Mouse (Mus musculus): Measurements from ENCODE around the gene Ankdd1b. TPM values are rescaled to one million over a fixed set of nuclear protein-coding genes. Genes with fewer than 3 reads are reported as not detected.

Gene Ankdd1b
- under 1 TPM in 2 of 4 experiments, not detected in 2; 0.47 to 0.66 TPM for total RNA-seq (2022)

DNA sequence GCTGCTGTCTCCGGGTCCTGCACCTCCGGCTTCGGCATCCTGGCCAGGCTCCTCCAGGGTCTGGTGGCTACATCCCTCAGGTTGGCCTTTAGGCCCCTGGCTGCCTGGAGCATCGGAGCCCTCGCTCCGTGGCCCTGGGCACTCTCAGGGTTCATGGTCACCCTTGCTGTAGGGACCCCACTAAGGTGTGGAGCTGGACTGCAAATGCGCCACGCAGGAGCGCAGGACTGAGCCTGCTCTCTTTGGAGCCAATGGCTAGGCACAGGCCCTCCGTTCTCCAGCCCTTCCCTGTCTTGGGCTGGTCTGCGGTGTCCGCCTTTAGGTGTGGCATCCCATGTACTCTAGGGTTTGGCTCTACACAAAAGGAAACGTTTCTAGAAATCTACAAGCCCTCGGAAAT, at the start of gene Ankdd1b:
TSS of gene Ankdd1b (minus strand) at position 242 of the 400 bp plus-strand sequence.
- DNase-seq (ENCODE audit: low spot score in 2 of 2): no peak

DNA sequence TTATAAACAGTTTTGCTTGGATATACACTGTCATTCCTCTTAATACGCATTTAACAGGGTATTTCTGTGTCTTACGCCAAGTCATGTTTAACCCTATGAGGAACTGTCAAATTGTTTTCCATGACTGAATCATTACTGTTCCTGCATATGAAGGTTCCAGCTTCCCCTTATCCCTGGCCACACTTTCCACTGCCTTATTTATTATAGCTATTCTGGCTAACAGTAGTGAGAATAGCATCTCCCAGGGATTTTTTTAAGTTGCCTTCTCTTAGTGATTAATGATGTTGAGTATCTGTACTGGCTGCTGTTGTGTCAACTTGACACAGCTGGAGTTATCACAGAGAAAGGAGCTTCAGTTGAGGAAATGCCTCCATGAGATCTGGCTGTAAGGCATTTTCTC, 46.3 kb upstream of the Ankdd1b start:
- no peak for DNase-seq (ENCODE audit: low spot score in 2 of 2)

DNA sequence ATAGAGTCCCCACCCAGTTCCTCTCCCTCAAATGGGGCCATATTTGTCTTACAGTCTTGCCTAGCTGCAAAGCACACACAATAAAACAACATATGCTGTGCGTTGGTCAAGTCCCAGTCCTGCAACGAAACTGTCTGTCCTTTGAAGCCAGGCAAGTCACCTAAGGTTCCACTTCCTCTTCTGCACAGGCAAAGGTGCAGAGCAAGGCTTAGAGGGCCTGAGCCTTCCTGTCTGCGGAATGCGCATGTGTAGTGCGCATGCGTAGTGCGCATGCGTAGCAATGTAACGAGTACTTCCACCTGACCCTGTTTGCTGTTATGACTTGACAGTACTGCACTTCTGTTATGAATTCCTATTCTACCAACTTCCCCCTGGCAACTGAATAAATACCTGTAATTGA, 45.3 kb upstream of the Ankdd1b start:
- DNase-seq (ENCODE audit: low spot score in 2 of 2): no peak

DNA sequence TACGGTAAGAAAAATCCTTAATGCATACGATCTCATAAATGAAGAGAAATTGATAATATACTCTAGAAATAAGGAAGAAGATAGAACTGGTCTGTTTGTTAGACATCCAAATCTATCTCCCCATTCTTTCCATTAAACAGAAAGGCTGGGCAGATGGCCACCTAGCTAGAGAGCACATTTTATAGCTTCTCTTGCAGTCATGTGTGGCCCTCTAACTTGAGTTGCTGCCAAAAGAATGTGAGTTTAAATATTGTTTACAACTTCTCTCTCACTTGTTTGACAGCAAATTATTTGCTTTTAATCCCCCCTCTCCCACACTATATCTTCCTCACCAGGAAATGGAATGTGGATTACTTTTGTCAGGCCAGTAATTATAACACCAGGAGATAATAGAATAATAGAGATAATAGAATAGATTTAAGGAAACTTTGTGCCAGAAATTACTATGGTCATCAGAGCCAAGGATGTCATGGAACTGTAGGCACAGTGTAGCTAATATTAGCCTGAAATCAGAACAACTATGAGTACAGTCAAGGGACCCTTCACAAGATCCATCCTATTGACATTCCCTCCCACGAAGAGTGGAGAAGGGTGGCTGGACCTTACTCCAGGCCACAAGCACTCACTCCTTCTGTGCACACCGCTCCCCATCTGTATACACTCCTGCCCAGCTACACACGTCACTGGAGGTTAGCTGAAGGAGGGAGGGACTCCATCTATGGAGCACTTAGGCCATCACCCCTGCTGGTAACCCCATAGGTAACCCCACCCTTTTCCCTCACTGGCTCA, 43.4 kb upstream of the Ankdd1b start:
- no peak for DNase-seq (ENCODE audit: low spot score in 2 of 2)

DNA sequence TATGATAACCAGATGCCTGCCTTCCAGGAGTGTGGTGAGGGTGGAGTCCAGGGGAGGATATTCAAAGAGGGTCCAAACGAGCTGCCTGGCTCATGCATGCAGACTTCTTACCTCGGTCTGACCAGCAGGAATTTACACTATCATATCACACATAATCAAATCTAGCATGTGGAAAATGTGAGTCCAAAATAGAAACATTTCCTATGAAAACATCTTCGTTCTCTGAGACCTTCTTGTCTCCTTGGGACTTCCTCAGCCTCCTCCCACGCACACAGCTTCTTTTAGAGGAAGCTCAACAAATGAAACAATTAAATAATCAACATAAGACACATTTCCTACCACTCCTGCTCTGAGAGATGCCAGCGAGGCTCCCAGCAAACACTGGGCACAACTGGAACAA, 40.9 kb upstream of the Ankdd1b start:
- DNase-seq (ENCODE audit: low spot score in 2 of 2): no peak

DNA sequence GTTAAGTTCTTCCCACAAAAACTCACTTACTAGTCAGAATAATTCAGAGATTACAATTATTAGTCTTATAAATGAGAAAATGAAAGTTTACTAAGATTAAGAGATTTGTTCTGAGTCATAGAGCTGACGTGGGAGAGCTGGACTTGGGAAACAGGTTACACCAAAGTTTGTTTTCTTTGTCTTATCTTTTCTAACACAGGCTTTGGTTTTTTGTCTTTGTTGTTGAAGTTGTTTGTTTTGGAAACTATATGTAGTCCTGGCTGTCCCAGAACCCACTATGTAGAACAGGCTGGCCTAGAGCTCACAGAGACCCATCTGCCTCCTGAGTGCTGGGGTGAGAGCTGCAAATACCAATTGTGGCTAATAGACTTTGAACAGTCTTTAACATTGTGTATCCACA, 40.3 kb upstream of the Ankdd1b start:
- DNase-seq (ENCODE audit: low spot score in 2 of 2): no peak

DNA sequence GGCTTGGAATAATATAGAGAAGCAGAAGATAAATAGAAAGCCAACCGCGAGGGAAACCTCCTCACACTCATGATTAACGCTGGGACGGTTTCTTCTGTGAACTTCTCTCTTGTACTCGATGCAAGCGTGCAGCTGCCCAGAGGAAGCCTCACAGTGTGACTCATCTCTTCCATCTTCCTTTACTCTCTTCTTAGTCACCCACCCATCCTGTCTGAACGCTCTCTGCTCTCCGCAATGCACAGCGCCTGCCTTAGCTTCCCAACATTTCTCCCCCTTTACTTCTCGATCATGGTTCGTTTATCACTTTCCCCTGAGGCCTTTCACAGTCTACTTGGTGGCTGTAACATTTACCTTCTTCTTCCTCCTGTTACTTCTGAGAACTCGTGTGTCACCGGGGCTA, 39.6 kb upstream of the Ankdd1b start:
- no peak for DNase-seq (ENCODE audit: low spot score in 2 of 2)

DNA sequence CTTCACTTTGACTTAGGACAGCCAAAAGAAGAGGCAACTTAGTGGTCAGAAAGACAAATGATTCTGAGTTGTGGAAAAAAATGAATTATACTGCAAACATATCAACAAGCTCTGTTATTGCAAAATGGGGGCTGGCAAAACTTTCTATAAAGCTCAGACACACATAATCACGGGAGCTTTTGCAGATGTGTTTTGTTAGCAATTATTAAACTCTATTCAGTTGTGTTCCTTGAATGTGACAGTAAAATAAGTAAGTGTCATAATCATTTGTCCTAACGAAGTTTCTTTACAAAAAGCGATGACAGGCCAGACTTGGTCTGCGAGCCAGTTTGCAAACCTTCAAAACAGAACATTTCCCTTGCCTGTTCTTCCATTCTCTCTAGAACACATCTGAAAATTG, 36.5 kb upstream of the Ankdd1b start:
- no peak for DNase-seq (ENCODE audit: low spot score in 2 of 2)

DNA sequence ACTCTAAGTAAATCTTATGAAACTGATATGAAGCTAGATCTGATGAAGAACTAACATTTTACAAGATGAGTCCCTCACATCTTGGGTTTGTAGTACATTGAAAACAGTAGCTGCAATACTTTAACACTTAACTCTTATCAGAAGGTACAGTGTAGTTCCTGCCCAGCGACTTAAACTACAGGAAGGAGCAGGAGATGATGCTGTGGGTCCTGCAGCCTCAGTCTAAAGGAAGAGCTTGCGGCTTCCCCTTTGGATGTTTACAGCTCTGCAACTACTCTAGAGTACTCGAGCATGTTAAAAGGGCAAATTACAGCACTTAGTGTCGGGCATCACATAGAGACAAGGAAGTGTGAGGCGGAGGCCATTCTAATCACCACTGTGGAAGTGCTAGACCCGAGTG, 35.3 kb upstream of the Ankdd1b start:
- DNase-seq (ENCODE audit: low spot score in 2 of 2): no peak

DNA sequence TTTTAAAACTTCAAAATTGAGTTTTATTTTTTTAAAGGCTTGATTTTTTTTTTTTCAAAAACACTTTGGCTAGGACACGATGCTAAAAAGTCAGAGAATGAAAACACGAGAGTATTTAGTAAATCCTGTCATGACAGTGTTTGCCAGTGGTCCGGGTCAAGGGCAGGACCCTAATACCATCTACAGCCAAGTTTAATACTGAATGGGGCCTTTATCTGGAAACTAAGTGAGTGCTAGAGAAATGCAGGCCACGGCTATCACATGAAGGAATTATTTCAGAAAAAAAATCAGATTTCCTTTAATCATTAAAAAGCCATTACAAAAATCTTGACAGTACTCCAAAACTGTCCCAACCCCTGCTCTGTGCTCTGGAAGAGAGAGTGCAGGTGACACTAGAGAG, 34.7 kb upstream of the Ankdd1b start:
- no peak for DNase-seq (ENCODE audit: low spot score in 2 of 2)

DNA sequence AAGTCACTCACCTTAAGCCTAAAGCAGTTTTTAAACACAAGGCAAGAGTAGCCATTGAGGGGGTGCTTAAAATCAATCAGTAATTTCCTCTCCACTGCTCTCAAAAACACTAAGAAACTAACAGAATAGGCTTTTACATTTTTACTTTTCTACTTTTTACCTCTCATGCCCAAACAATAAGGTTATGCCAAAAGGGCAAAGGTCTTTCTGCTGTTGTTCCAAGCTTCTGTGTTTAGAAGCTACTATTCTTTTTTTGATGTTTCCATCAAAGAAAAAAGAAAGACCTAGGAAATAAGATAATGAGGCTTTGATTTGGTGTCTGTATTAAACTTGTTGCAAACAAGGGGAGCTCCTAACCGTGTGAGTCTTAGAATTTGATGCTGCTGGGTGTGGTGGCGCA, 28.9 kb upstream of the Ankdd1b start:
- DNase-seq (ENCODE audit: low spot score in 2 of 2): no peak

DNA sequence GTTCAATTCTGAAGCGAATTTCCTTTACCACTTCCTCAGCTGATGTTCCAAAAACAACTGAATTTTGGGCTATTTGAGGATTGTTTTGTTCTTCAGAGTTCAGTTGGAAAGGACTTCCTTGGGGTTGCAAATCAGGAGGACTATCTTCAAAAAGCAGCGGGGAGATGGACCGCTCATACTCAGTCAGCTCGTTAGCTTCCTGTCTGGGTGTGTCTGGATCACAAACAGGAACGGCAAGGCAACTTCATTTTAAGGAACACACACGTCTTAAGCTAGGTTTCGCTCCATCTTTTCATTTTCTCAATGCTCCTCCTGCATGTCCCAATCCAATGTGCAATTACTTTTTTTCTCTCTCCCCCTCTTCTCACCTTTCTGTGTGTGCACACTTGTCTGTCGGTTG, 25.6 kb upstream of the Ankdd1b start:
- DNase-seq (ENCODE audit: low spot score in 2 of 2): no peak

DNA sequence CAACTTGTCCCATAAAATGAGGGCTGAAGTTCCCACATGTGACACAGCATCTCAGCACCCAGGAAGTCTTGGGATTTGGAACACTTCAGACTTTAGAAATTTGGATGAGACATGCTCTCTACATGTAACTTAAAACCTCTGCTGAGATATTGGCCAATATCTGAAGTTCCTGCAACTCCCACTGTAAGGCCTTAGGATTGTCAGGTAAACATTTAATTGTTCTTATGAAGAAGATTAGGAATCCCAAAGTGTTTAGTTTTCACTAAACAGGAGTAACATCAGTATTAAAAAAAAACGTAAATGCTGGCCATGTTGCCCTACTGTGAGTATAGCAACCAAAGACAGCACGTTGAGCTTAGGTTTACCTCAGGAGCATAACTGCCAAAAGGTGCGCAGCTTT, 19.4 kb upstream of the Ankdd1b start, which contains the start of gene Gm17622:
TSS of gene Gm17622 (plus strand) at position 301 of the 400 bp plus-strand sequence.
- DNase-seq (ENCODE audit: low spot score in 2 of 2): no peak

DNA sequence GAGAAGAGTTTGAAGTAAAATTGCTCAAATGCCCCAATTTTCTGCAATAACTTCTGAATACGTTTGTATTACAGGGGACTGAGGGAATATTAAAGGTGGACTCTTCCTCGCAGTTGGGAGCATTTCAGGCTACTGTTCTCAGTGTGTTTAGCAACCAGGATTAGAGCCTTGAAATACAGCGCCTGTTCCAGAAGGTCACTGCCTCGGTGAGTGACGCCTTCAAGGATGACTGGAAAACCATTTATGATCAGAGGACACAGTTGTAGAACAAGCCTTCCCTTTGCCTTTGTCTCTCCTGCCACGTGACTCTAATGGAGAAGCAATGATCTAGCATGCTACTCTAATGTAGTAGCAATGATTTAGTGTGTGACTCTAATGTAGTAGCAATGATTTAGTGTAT, 17.0 kb upstream of the Ankdd1b start:
- DNase-seq (ENCODE audit: low spot score in 2 of 2): no peak

DNA sequence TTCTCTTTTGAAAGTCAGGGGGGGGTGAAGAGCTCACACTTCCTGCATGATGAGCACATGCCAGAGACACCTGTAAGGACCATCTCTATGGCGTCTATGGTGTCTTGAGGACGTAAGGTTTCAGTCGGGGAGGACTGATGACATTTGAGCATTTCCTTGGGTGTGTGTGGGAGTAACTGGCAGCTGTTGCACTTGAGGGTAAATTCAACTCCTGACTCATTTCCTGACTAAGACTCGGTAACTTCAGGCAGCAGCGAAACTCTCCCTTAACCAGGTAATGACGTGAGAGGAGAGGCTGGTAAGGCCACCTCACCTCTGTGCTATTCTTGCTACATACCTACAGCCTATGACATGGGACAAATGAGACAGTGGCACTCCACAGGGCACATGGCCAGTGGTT, 16.2 kb upstream of the Ankdd1b start:
- no peak for DNase-seq (ENCODE audit: low spot score in 2 of 2)

DNA sequence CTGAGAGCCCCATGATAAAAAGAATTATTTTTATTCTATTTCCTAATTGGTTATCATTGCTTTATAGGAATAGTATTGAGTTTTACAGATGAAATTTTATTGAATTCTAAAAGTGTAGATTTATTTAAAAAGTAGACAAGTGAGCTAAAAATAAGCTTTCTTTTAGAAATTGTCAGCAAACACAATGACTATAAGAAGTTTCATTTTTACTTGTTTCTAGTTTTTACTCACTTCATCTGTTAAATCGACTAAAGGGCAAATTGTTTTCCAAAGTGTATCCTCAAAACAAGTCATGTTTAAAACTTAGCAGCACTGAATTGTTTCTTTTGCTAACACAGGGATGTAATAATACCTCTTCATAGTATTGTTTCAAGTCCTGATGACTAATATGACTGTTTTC, 8.0 kb upstream of the Ankdd1b start:
- no peak for DNase-seq (ENCODE audit: low spot score in 2 of 2)

DNA sequence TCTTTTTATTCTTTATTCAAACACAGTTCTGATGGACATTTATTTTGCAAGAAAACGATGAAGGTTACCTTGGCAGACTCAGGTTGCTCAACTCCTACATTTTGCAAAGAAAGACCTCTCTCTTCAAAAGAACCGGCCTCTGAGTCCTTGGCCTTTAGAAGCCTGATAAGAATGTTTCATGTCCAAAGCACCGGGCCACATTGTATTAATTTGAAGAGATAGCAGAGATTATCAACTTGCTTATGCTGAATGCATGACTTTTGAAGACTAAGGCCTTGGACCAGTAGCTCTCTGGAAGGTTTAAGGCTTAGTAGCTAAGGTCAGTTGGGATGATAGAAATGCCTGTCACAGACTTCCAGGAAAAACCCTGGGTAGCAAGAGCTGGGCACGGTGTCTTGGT, 6.2 kb upstream of the Ankdd1b start:
- DNase-seq (ENCODE audit: low spot score in 2 of 2): no peak

DNA sequence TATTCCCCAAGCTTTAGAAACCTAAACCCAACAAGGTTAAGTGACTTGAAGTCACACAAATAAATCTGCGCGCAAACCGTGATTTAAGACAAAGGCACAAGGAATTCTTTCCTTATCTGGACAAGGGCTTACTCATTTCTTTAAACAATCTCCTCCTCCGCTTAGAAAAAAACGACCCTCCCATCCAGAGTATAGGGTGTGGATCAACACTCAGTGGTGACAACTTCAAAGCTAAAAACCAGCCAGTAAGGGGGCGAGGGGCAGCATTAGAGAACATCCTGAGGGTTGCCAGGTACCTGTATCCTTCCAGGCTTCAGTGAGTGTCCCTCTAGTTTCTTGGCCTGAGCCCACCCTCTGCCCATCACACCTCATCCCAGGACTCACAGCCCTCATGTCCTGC, 442 bp downstream of the Ankdd1b start:
- DNase-seq (ENCODE audit: low spot score in 2 of 2): no peak

DNA sequence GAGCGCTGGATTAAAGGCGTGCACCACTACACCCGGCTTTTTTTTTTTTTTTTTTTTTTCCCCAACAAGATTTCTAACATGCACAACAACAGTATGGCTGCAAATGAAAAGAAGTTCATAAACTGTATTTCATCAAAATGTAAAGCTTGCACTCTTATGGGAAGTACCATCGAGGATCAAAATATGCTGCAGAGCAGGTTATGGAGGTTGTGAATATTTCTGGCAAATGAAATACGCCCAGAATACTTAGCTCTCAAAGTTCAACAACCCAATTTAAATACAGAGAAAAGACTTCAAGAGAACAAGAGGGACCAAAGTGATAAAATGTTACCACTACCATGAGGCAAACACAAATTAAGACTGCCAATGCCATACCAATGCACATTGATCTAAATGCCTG, 2.3 kb downstream of the Ankdd1b start:
- no peak for DNase-seq (ENCODE audit: low spot score in 2 of 2)

DNA sequence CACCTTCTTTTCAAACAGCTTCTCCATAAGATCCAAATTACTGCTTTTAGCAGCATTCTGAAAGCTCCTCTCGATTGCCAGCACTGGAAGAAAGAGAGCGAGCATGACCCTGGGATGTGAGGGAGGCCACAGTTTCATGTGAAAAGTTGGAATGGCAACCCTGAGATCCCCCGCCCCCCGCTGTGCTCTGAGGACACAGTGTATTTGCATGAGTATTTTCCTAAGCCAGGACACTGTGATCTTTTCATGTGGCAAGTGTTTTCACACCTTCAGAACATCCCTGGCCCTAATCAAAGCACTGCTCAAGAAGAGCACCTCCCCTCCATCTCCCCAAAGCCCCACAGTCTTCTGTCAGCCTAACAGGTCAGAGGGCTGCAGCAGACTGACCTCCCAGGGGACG, 5.7 kb downstream of the Ankdd1b start:
- DNase-seq (ENCODE audit: low spot score in 2 of 2): no peak

DNA sequence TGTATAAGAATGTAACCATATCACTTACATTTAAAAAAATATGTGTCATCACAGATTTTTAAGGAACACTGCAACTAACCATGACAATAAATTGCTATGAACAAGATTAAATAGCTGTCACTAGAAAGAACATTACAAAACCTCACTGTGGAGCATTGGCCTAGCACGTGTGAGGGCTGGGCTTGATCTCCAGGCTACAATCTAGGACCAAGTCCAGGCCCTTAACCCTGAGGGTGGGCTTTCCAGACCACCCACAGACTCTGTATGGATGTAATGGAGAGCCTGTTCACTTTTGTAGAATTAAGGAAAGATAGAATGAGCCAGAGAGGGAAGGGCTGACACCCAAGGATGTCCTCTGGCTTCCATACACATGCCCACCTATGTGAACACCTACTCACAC, 8.4 kb downstream of the Ankdd1b start:
- DNase-seq (ENCODE audit: low spot score in 2 of 2): no peak

DNA sequence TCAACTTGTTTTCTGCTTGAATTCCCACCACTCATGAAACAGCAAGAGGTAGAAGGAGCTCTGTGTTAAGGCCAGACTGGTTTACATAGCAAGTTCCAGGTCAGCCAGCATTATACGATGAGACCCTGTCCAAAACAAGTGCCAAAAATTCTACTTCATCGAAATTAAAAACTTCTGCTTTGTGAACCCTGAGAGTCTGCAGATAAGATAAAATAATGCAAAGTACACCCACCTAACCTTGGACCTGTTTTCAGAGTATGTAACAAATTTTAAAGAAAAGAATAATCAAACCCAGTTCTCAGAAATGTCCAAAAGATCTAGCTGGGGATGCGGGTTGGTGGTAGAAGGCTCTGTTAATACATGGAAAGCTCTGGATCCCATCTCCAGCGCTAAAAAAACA, 12.4 kb downstream of the Ankdd1b start:
- DNase-seq (ENCODE audit: low spot score in 2 of 2): no peak

DNA sequence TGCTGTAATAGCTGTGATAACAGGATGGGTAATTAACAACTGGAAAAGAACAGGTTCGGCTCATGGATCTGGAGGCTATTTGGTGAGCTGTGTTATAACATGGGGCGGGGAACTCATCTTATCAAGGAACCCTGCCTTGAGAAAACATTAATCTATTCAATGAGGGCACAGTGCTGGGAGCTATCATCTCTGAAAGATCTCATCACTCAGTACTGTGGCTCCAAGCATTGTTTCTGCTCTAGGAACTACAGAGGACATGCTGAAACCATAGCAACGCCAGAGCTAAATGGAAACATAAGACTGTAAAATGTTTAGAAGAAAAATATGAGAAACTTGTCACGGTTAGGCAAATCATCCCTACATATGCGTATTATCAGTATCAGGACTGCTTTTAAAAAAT, 13.0 kb downstream of the Ankdd1b start:
- no peak for DNase-seq (ENCODE audit: low spot score in 2 of 2)

DNA sequence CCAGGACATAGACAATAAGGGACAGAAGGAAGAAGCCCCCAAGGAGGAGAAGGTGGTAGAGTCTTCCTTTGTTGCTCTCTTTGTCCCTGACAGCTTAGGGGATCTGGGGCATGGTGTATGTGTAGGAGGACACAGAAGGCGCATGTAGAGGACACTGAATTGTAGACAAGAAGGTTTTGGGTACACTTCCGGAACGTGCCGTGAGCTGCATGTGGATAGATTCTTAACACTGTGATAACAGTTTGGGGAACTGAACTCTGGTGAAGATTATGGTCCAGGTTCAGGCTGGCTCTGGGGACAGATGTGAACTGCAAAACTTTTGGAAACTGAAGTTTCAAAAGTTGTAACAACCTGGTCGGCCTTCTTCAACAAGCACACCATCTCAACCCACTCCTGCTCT, 13.4 kb downstream of the Ankdd1b start:
- DNase-seq (ENCODE audit: low spot score in 2 of 2): no peak

Measured in layer of hippocampus, adult 8-10 months (tissue).